Mouse (Mus musculus) olfactory bulb, adult 2 months (tissue): ENCODE data around the gene Atp1b3.

ENCODE experiments used
- CTCF ChIP-seq: fragments of 200-500 bp; IDR thresholded peaks from 2 replicates; pipeline ENCODE4 v1.5.1; 2012; ENCODE audit warnings: low read depth, mild to moderate bottlenecking, low read length, moderate library complexity; ENCODE audit not compliant: insufficient read depth
- POLR2A ChIP-seq: fragments of 200-500 bp; IDR thresholded peaks from 2 replicates; pipeline ENCODE4 v1.6.1; 2012; ENCODE audit warnings: mild to moderate bottlenecking, low read depth, low read length, moderate library complexity; ENCODE audit not compliant: insufficient read depth

DNA sequence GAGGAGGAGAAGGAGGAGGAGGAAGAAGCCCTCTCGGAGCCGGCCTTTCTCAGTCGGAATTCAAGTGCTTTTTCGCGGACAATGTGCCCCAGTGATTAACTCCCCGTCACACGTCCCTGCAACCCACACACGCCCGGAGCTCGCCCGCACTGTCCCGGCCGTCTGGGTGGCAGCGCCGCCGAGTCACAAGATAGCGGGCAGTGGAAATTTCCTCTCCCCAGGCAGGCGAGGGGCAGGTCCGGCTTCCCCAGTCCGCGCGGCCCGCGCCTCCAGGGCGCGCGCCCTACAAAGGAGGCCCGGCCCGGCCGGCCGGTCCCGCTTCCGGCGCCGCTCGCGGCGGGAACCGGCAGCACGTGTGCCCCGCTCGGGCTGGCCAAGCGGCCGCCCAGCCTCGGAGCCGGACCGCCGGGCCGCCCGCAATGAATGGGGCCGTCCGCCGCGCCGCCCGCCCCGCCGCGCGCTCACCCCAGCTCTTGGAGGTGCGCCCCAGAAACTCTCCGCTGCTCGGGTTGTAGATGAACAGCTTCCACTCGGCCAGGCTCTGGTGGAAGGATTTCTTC is 581 bp downstream of the Atp1b3 start:
- TF ChIP-seq CTCF (no peak), POLR2A (no peak)
